Mouse (Mus musculus): ENCODE measurements around the gene Ptprr.

Gene Ptprr

DNA sequence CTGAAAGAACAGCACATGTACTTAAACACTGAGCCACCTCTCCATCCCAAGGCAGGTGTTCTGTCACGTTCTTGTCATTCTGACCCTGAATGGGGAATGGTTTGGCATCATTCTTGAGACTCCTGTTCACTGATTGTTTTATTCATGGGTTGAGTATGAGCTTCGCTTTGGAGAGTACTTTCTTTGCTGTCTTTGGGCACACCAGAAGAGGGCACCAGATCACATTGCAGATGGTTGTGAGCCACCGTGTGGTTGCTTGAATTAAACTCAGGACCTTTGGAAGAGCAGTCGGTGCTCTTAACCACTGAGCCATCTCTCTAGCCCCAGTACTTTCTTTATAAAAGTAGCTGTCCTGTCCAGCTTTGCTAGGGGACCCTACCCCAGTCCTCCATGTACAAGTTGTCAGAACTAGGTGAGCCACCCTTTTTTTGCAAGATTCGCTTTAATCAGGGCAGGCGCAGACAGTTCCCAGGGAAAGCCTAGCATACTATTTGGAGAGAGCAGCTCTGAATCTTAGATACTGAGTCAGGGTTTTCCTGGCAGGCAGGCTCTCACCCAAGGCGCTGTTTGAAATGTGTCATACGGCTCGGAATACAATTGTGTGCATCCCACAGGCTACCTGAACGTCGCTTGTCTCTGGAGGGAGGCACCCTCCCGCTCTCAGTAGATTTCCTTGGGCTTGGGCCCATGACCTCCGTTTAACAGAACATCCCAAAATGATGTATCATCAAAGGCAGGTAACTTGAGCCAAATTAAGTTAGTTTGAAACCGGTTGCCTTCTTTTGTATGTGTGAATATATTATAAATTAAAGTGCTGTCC is 178.8 kb downstream of the Ptprr start:
- DNase-seq (ENCODE audit: low spot score): no peak

- peak; percentile 52 for DNase-seq (ENCODE audit: low spot score)
These were observed 179.5 kb downstream of the Ptprr start for GRCm38 (mm10) chr10:116197416-116197939.

DNA sequence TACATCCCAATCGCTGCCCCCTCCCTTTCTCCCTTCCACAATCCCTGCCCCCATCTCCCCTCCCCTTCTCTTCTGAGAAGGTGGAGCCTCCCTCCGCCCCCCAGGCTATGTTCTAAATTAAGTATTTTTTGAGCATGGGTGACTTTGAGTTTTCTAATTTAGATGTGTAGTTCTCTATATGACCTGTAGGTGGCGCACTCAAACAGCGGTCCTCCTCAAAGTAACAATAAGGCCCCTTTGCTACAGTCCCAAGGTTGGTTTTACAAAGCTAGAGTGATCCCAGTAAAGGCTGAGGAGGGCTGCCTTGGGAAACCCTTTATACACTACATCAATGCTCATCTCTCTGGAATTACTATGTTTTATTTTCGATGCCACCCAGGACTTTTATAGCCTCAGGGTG is 181.0 kb downstream of the Ptprr start:
- peak; percentile 32 for DNase-seq (ENCODE audit: low spot score)

DNA sequence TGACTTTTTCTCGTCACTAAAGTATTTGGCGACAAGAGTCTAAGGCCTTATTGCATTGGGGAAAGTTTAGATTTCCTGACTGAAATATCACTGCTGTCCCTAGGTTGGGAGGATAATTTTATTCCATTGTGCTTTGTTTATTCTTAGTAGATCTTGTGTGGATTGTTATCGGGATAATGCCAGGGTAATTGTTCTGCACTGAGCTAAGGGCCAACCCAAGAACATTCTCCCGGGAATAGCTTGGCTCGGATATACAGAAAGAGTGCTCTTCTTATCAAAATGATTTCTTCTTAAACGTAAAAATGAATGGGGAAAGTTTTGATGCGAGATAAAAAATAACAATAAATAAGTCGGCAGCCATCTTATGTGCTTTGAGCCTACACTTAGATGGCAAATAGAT is 183.5 kb downstream of the Ptprr start:
- DNase-seq (ENCODE audit: low spot score): no peak

DNA sequence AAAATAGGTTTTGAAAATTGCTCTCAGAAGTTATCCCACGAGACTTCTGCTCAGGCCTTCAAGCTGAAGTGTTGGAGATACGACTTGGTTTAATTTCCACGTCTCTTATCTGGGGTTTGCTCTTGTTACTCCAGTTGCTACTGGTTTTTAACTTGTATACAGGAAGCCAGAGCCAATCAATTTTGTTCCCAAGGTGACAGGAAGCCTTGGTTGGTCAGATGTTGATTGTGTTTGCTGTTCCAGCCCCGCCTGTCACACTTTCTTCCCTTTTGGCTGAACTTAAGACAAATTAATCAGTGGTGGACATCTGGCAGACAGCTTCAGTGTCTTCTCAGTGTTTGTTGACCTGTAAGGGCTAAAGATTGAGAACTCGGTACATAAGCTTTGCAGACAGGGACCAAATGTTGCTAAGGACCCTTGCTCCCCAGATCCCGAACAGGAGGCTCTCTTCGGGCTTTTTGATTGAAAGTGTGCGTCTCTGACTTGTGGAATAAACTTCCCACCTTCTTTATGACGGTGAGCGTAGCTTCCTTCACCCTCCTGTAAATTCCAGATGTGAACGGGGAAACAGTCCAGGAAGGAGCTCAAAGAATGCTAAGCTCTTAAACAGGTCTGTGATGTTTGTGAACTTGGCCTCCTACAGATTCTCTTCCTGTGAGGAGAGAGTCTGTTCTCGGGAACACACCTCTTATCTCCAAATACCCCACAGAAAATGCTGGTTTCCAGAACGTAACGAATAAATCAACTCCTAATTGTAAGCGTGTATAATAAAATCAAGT is 187.8 kb downstream of the Ptprr start:
- DNase-seq (ENCODE audit: low spot score): peak; percentile 74

DNA sequence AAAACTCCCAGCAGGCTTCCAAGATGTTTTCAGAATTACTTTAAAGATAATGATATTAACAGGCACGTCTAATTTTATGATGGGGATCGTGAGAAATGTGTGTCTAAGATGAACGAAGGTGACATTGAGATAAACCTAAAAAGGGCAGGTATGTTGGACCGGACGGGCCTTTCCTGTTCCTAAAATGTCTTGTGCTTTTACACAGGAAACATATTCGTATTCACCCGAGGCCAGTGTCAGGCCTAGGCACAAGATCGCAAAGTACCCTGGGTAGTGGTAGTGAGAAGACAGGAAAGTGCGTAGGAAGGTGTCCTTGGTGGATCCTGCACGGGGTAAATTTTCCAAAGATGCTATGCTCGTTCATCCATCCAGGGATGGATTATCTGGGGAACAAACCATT is 188.4 kb downstream of the Ptprr start:
- peak; percentile 36 for DNase-seq (ENCODE audit: low spot score)

DNA sequence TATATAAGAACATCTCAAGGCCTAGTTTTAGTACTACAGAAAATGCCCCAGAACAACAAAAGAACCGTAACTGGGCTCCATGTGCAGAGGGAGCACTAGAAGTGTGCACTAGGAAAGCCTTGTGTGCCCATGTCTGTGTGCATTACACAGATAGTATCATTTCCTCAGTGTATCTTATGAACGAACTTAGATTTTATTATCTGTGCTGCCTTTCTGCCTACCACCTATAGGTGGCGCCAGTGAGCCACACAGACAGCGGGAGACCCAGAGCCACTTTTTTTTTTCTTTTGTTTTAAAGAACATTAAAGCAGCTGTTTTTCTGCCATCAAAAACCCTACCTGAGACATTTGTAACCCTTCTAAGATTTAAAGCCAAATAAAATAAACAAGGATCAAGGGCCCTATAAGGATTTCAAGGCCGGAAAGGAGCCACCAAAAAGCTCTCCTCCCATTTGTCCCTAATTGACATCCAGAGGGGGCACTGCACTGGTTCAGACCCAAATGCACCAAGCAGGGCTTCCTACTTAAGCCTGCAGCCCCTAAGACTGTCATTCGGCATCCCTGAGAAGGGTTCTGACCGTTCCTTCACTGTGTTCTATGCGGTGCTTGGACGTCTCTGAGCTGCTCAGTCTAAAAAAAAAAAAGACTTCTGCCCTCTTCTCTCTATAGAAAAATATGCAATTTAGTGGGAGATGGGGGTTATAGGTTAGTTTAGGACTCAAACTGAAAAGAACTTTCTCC is 190.1 kb downstream of the Ptprr start:
- peak; percentile 64 for DNase-seq (ENCODE audit: low spot score)

- DNase-seq (ENCODE audit: low spot score): peak; percentile 49
These were observed 190.7 kb downstream of the Ptprr start for GRCm38 (mm10) chr10:116208727-116209115.

GRCm38 (mm10) chr10:116212127-116212526 is 194.1 kb downstream of the Ptprr start:
- no peak for DNase-seq (ENCODE audit: low spot score)

GRCm38 (mm10) chr10:116220336-116221118 is 202.5 kb downstream of the Ptprr start:
- DNase-seq (ENCODE audit: low spot score): peak; percentile 79

DNA sequence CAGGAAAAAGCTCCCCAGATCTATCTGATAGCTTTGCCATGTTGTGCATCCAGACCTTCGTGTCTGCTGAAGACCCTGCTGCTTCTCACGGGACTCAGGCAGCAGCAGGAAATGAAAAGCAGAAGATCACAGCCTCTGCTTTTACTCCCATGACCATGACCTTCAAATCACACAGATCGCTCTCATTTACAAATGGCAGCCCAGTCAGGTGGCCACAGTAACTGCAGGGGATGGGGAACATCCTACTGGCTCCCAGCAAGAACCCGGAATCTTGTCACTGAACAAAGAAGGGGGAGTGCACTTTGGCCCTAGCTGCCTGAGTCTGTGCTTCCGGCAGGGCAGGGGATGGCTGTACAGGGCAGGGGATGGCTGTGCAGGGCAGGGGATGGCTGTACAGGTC is 217.3 kb downstream of the Ptprr start:
- DNase-seq (ENCODE audit: low spot score): no peak

DNA sequence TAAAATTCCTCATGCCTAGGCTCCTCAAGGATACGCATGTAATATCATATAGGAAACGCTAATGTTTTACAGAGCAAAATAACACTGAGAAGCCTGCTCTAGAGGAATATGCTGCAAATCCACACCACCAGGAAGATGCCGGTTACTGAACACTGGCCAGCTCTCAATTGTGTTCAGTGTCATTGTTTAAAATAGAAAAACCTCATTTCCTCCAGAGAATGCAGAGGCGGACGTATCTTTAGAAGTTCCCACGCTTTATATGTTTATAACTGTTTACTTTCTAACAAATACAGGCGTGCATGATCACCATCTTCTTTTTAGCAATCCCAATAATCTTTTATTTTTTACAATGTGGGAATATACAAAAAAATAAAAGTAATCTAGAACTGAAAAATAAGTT is 224.2 kb downstream of the Ptprr start:
- DNase-seq (ENCODE audit: low spot score): peak; percentile 47

- DNase-seq (ENCODE audit: low spot score): peak; percentile 45
These were observed 225.4 kb downstream of the Ptprr start for GRCm38 (mm10) chr10:116243373-116243772.

- DNase-seq (ENCODE audit: low spot score): peak; percentile 54
These were observed 227.6 kb downstream of the Ptprr start for GRCm38 (mm10) chr10:116245632-116246031.

DNA sequence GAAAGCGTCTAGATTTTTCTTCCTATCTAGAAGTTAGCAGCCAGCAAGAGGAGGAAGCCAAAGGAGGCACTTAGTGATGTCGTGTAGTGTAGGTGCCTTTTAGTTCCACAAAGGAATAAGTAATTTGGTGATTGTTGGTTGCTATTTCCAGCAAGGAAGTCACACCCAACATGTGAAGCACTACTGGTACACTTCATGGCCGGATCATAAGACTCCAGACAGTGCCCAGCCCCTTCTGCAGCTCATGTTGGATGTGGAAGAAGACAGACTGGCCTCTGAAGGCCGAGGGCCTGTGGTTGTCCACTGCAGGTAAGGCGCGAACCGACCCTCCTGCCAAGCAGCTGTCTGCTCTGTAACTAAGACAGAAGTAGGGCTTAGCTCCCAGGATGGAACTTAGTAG is 234.7 kb downstream of the Ptprr start:
- peak; percentile 24 for DNase-seq (ENCODE audit: low spot score)

DNA sequence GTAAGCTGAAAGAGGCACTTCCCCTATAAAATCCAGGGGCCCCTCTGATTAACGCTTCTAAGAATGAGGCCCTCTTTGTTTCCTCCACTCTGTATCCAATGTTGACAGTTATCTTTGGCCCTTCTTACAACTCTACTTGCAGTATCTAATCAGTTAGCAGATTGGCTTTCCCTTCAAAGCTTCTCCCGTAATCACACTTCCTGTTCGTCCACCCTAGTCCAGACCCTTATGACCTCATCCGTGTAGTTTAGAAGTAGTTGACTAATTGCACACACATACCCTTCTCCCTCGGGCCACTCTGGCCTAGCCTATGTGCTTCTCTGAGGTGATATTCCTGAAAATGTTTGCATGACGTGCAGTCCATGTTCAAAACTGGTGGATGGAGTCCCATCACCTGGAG is 236.0 kb downstream of the Ptprr start:
- DNase-seq (ENCODE audit: low spot score): peak; percentile 18

- DNase-seq (ENCODE audit: low spot score): no peak
These were observed 241.3 kb downstream of the Ptprr start for GRCm38 (mm10) chr10:116259298-116259697.

- no peak for DNase-seq (ENCODE audit: low spot score)
These were observed 242.8 kb downstream of the Ptprr start for GRCm38 (mm10) chr10:116260658-116261433.

GRCm38 (mm10) chr10:116261559-116261958 is 243.5 kb downstream of the Ptprr start:
- no peak for DNase-seq (ENCODE audit: low spot score)

DNA sequence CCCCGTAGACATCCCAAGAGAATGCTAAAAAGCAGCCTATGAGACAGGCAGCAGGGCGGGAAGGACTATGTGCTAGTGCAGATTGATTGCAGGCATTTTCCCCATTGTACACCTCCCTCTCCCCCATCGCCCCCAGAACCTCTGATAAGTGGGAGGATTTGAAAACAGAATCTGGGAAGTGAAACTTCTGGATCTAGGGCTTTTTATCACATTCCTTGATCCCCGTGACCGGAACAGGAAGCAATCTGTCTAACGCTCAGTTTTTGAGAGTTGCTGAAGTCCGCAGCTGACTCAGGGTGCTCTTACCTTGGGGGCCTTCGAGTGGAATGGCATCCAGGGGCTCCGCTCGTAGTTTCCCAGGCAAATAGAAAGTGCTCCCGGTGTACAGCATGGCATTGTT is 246.5 kb downstream of the Ptprr start:
- no peak for DNase-seq (ENCODE audit: low spot score)

Measured in lung, postnatal 25 days (tissue).